Mouse (Mus musculus): ENCODE measurements around the gene 4930595D18Rik. TPM values are rescaled to one million over a fixed set of nuclear protein-coding genes. Genes with fewer than 3 reads are reported as not detected.

4930595D18Rik gene
- polyA plus RNA-seq, 1 experiment from 2014 or later: not detected

DNA sequence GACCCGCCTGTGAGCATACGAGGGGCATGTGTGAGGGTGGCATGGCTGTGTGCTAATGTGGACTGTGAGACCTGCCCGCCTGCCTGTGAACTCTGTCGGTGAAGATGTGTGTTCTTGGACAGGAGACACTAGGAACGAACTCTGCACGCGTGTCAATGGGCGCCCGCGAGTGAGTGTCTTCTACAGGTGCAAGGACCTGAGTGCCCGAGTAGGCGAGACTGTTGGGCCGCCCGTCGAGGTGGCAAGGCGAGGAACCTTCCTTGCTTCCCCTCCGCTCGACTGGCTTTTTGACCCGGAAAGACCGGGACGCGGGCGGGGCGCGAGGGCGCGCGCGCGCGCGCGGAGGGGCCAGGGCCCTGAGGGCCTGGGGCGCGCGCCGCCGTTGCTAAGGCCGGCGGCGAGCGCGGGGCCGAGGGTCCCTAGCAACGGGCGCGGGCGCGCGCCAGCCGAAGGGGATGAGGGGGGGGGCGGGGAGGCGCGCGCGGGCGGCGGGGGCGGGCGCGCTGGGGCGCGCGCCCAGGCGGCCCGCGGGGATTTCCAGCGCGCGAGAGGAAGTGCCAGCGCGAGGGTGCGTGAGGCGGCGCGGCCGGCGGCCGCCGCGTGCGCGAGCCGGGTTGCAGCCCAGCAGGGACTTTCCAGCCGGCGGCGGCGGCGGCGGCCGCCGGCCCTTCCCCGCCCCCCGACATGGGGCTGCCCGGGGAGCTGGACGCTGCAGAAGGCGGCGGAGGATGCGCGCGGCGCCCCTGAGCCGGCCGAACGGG lies 18.3 kb downstream of the 4930595D18Rik start, which contains the start of gene Traf3:
Gene Traf3 (plus strand): TSS at position 540 of the 761 bp plus-strand sequence.
- 2% methylated on average over 98 of the region's 105 CpGs for WGBS (ENCODE audit: insufficient replicate concordance)
- Histone ChIP-seq H3K9me3 (replicated peaks) (no peaks in the 10 kb centered on the region), H3K27me3 (peaks cover 8% of the 10 kb centered on the region; the same call in 1 of the 2 replicates), H3K4me1 (replicated peaks) (peaks cover 62% of the 10 kb centered on the region), H3K9ac (peak within 1 kb of the TSS; percentile 60), H3K4me2 (peak within 1 kb of the TSS; percentile 86), H3K27ac (replicated peaks) (peak within 1 kb of the TSS; percentile 68), H3K4me3 (replicated peaks) (peak within 1 kb of the TSS; percentile 70), H3K36me3 (replicated peaks) (no peaks in the 10 kb centered on the region)
- ATAC-seq (ENCODE audit: insufficient read depth): peak; percentile 57

GRCm38 (mm10) chr12:111165146-111165812 lies 19.0 kb downstream of the 4930595D18Rik start:
- Histone ChIP-seq H3K4me3 (replicated peaks) (peak overlapping the region; percentile 70), H3K4me1 (replicated peaks) (peaks cover 69% of the 10 kb centered on the region), H3K27me3 (peaks cover 8% of the 10 kb centered on the region; the same call in 1 of the 2 replicates), H3K27ac (replicated peaks) (peak overlapping the region; percentile 68), H3K9me3 (replicated peaks) (no peaks in the 10 kb centered on the region), H3K36me3 (replicated peaks) (no peaks in the 10 kb centered on the region), H3K4me2 (peak overlapping the region; percentile 86), H3K9ac (peak overlapping the region; percentile 60; the same call in 1 of the 2 replicates)
- 0 out of 2 replicates have a peak, but pooled peaks have one; percentile 21 for ATAC-seq (ENCODE audit: insufficient read depth)
- 53% methylated on average over 10 of the region's 10 CpGs for WGBS (ENCODE audit: insufficient replicate concordance)

- peak; percentile 47; the same call in 1 of the 2 replicates for ATAC-seq (ENCODE audit: insufficient read depth)
- H3K36me3 ChIP-seq (replicated peaks): no peaks in the 10 kb centered on the region
- WGBS (ENCODE audit: insufficient replicate concordance): 10% methylated on average over 13 of the region's 13 CpGs
- H3K27me3 ChIP-seq: peaks cover 8% of the 10 kb centered on the region; the same call in 1 of the 2 replicates
- H3K4me3 ChIP-seq (replicated peaks): peak overlapping the region; percentile 47
- H3K9ac ChIP-seq: no peak overlapping the region
- no peaks in the 10 kb centered on the region for H3K9me3 ChIP-seq (replicated peaks)
- no peak overlapping the region for H3K27ac ChIP-seq (replicated peaks)
- H3K4me1 ChIP-seq (replicated peaks): peaks cover 77% of the 10 kb centered on the region
- peak overlapping the region; percentile 70 for H3K4me2 ChIP-seq
Observed at GRCm38 (mm10) chr12:111164310-111164751, 20.0 kb downstream of the 4930595D18Rik start.

- Histone ChIP-seq H3K4me2 (peak overlapping the region; percentile 50), H3K36me3 (replicated peaks) (no peaks in the 10 kb centered on the region), H3K4me1 (replicated peaks) (peaks cover 84% of the 10 kb centered on the region), H3K9me3 (replicated peaks) (no peaks in the 10 kb centered on the region), H3K9ac (no peak overlapping the region), H3K27ac (replicated peaks) (no peak overlapping the region), H3K27me3 (peaks cover 8% of the 10 kb centered on the region; the same call in 1 of the 2 replicates), H3K4me3 (replicated peaks) (no peak overlapping the region)
- 15% methylated on average over 16 of the region's 16 CpGs for WGBS (ENCODE audit: insufficient replicate concordance)
- ATAC-seq (ENCODE audit: insufficient read depth): no peak
Observed at GRCm38 (mm10) chr12:111162312-111163061, 21.8 kb downstream of the 4930595D18Rik start.

GRCm38 (mm10) chr12:111161943-111162311 lies 22.4 kb downstream of the 4930595D18Rik start:
- Histone ChIP-seq H3K4me2 (peak overlapping the region; percentile 50), H3K36me3 (replicated peaks) (no peaks in the 10 kb centered on the region), H3K4me3 (replicated peaks) (no peak overlapping the region), H3K9me3 (replicated peaks) (no peaks in the 10 kb centered on the region), H3K27me3 (peaks cover 5% of the 10 kb centered on the region; the same call in 1 of the 2 replicates), H3K27ac (replicated peaks) (no peak overlapping the region; the same call in 1 of the 2 replicates), H3K4me1 (replicated peaks) (peaks cover 79% of the 10 kb centered on the region), H3K9ac (no peak overlapping the region)
- WGBS (ENCODE audit: insufficient replicate concordance): 23% methylated on average over 7 of the region's 7 CpGs
- ATAC-seq (ENCODE audit: insufficient read depth): no peak

DNA sequence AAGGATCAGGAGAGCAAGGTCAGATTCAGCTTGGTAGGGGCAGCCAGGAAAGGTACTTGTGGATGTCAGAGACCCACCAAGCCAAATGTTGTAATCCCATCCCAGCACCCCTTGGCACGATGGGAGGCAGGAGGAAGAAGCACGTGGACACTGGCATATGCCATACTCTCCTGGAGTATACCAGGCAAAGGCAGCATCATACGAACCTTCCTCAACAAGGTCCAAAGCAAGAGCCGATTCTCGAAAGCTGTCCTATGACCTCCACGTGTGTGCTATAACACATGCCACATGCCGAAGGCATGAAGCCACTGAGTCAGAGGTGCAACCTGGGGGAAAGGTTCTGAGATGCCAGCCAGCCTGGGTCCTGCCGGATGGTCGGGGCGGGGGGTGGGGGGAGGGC lies 23.4 kb downstream of the 4930595D18Rik start:
- no peaks in the 10 kb centered on the region for H3K9me3 ChIP-seq (replicated peaks)
- H3K9ac ChIP-seq: no peak overlapping the region
- H3K27ac ChIP-seq (replicated peaks): no peak overlapping the region
- H3K4me3 ChIP-seq (replicated peaks): no peak overlapping the region
- no peaks in the 10 kb centered on the region for H3K36me3 ChIP-seq (replicated peaks)
- H3K27me3 ChIP-seq: no peaks in the 10 kb centered on the region
- 82% methylated on average over 10 of the region's 10 CpGs for WGBS (ENCODE audit: insufficient replicate concordance)
- H3K4me1 ChIP-seq (replicated peaks): peaks cover 75% of the 10 kb centered on the region
- ATAC-seq (ENCODE audit: insufficient read depth): no peak
- H3K4me2 ChIP-seq: no peak overlapping the region

DNA sequence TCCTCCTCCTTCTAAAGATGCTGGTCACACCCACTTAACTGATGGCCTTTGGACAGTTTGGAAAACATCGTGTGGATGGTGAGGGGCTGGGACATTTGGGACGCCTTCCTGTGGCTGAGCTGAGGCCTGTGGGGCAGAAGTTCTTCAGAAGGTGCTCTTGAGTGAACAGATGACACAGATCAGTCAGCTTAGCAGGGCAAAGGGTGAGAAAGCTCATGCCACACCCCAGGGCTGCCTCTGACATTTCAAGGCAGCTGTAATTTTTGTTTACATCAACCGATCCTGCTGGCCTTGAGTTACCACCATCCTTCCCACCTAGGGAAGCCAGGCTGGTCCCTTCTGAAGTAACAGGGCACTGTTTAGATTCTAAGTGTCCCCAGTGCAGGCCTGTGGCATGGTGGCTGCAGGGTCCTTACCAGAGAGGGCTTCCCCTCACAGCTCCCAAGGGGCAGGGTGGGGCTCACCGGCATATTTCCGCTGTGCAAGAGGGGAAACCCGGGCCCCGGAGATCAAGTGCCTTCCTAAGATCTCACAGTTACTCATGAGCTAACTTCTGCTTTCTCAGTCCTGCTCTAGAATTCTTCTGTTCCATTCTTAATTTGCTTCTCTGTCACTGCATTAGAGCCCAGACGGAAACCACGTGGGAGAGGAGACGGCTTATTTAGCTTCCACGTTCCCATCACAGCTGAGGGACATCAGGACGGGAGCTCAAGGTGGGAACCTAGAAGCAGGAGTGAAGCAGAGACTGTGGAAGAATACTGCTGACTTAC lies 24.4 kb downstream of the 4930595D18Rik start:
- no peaks in the 10 kb centered on the region for H3K36me3 ChIP-seq (replicated peaks)
- H3K4me2 ChIP-seq: peak overlapping the region; percentile 54
- peak overlapping the region; percentile 39; the same call in 1 of the 2 replicates for H3K9ac ChIP-seq
- H3K27ac ChIP-seq (replicated peaks): peak overlapping the region; percentile 80
- WGBS (ENCODE audit: insufficient replicate concordance): 10% methylated on average over 12 of the region's 12 CpGs
- peaks cover 64% of the 10 kb centered on the region for H3K4me1 ChIP-seq (replicated peaks)
- no peaks in the 10 kb centered on the region for H3K27me3 ChIP-seq
- no peaks in the 10 kb centered on the region for H3K9me3 ChIP-seq (replicated peaks)
- peak overlapping the region; percentile 29 for H3K4me3 ChIP-seq (replicated peaks)
- peak; percentile 53 for ATAC-seq (ENCODE audit: insufficient read depth)

DNA sequence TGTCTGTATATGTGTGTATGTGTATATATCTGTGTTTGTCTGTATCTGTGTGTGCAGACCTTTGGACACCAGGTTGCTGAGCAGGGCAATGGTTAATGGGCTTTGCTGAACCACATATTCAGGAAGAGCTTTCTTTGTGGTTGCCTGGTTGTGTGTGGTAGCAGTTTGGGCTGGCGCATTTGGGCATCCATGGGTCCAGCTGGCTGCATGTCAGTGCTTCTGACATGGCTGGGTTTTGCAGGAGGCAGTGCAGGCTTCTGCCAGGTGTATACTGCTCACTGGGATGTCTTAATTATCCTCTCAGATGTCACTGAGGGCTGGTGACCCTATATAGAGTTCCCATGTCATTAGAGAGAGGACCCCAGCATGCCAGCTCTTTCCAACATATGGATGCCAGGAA lies 28.5 kb downstream of the 4930595D18Rik start:
- H3K9ac ChIP-seq: no peak overlapping the region
- no peaks in the 10 kb centered on the region for H3K9me3 ChIP-seq (replicated peaks)
- H3K27me3 ChIP-seq: no peaks in the 10 kb centered on the region
- no peak overlapping the region for H3K4me3 ChIP-seq (replicated peaks)
- WGBS (ENCODE audit: insufficient replicate concordance): 68% methylated on average over 1 of the region's 1 CpGs
- no peaks in the 10 kb centered on the region for H3K36me3 ChIP-seq (replicated peaks)
- no peak overlapping the region for H3K27ac ChIP-seq (replicated peaks)
- ATAC-seq (ENCODE audit: insufficient read depth): no peak
- peaks cover 57% of the 10 kb centered on the region for H3K4me1 ChIP-seq (replicated peaks)
- H3K4me2 ChIP-seq: no peak overlapping the region

GRCm38 (mm10) chr12:111154641-111155040 lies 29.6 kb downstream of the 4930595D18Rik start:
- Histone ChIP-seq H3K27me3 (no peaks in the 10 kb centered on the region), H3K4me1 (replicated peaks) (peaks cover 57% of the 10 kb centered on the region), H3K4me3 (replicated peaks) (no peak overlapping the region), H3K9me3 (replicated peaks) (no peaks in the 10 kb centered on the region), H3K27ac (replicated peaks) (no peak overlapping the region), H3K9ac (no peak overlapping the region), H3K36me3 (replicated peaks) (no peaks in the 10 kb centered on the region), H3K4me2 (no peak overlapping the region)
- ATAC-seq (ENCODE audit: insufficient read depth): no peak
- WGBS (ENCODE audit: insufficient replicate concordance): 73% methylated on average over 6 of the region's 6 CpGs

DNA sequence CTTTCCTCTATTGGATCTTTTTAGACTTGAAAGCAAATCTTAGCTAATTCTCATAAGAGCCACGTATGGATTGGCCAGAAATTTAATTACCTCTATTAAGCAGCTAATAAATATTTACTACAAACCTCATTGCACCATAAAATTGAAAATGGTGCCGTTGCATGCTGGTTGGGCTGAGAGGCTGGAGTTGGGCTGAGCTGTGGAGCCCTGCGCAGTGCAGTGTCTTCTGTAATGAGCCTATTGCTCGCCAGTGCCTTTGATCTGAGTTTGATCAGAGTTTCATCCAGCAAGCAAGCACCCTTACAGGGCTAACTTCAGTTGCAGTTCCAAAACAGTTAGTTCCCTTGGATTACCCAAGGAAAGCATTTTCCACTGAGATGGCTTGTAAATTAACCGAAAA lies 30.3 kb downstream of the 4930595D18Rik start:
- Histone ChIP-seq H3K4me2 (no peak overlapping the region), H3K27ac (replicated peaks) (no peak overlapping the region), H3K4me1 (replicated peaks) (peaks cover 60% of the 10 kb centered on the region), H3K36me3 (replicated peaks) (no peaks in the 10 kb centered on the region), H3K27me3 (no peaks in the 10 kb centered on the region), H3K4me3 (replicated peaks) (no peak overlapping the region), H3K9me3 (replicated peaks) (no peaks in the 10 kb centered on the region), H3K9ac (no peak overlapping the region)
- ATAC-seq (ENCODE audit: insufficient read depth): no peak
- WGBS (ENCODE audit: insufficient replicate concordance): 68% methylated on average over 5 of the region's 5 CpGs
